Mouse (Mus musculus) gastrocnemius, postnatal 4 days (tissue): ENCODE data around the gene Mical3. TPM values are rescaled to one million over a fixed set of nuclear protein-coding genes. Genes with fewer than 3 reads are reported as not detected.
A peak's percentile ranks its signal among the peaks of the same experiment; 100 is the strongest.

Experiments
- DNase-seq, 2 experiments: peaks; one replicate each; pipeline ENCODE4 v3.0.0; 2021 to 2022; ENCODE audit warnings: low spot score in 2 of 2, mixed read lengths in 2 of 2
- total RNA-seq, 2 experiments: library from RNA; stranded (reverse); gene quantifications; 2 replicates each; pipeline ENCODE4 v1.2.3; 2021

Mical3 gene
- total RNA-seq, 2 experiments from 2014 or later, result 99.9 to 103 TPM

GRCm38 (mm10) chr6:121054908-121055307, 75.9 kb downstream of the Mical3 start:
- no peak for DNase-seq

GRCm38 (mm10) chr6:121054340-121054739, 76.5 kb downstream of the Mical3 start:
- DNase-seq, result no peak

- no peak for DNase-seq
These were observed 77.2 kb downstream of the Mical3 start for GRCm38 (mm10) chr6:121053585-121054112.

GRCm38 (mm10) chr6:121051972-121052629, 78.7 kb downstream of the Mical3 start:
- no peak for DNase-seq

- DNase-seq, result no peak
These were observed 79.4 kb downstream of the Mical3 start for GRCm38 (mm10) chr6:121051411-121051810.

- DNase-seq, result no peak
These were observed 82.1 kb downstream of the Mical3 start for GRCm38 (mm10) chr6:121048696-121049095.

GRCm38 (mm10) chr6:121045345-121046080, 85.3 kb downstream of the Mical3 start:
- DNase-seq, result no peak

GRCm38 (mm10) chr6:121043434-121044189, 87.2 kb downstream of the Mical3 start:
- no peak for DNase-seq

- DNase-seq, result no peak
These were observed 91.1 kb downstream of the Mical3 start for GRCm38 (mm10) chr6:121039719-121040118.

GRCm38 (mm10) chr6:121039286-121039685, 91.5 kb downstream of the Mical3 start:
- DNase-seq, result no peak

- no peak for DNase-seq
These were observed 93.7 kb downstream of the Mical3 start for GRCm38 (mm10) chr6:121037086-121037485.

- DNase-seq, result no peak
These were observed 94.9 kb downstream of the Mical3 start for GRCm38 (mm10) chr6:121035929-121036328.

GRCm38 (mm10) chr6:121035268-121035667, 95.5 kb downstream of the Mical3 start:
- DNase-seq, result no peak

- no peak for DNase-seq
These were observed 97.5 kb downstream of the Mical3 start for GRCm38 (mm10) chr6:121033250-121033649.

GRCm38 (mm10) chr6:121031370-121031769, 99.4 kb downstream of the Mical3 start:
- DNase-seq, result no peak

- DNase-seq, result no peak
These were observed 100.8 kb downstream of the Mical3 start for GRCm38 (mm10) chr6:121029897-121030589.

- DNase-seq, result no peak
These were observed 102.3 kb downstream of the Mical3 start for GRCm38 (mm10) chr6:121028514-121028913.

- DNase-seq, result peak in 1 of 2 experiments; percentile 35
These were observed 103.5 kb downstream of the Mical3 start for GRCm38 (mm10) chr6:121027314-121027713.

GRCm38 (mm10) chr6:121026866-121027265, 103.9 kb downstream of the Mical3 start:
- DNase-seq, result no peak

GRCm38 (mm10) chr6:121026019-121026584, 104.7 kb downstream of the Mical3 start:
- no peak for DNase-seq

- no peak for DNase-seq
These were observed 112.7 kb downstream of the Mical3 start for GRCm38 (mm10) chr6:121018147-121018546.
